Mouse (Mus musculus): ENCODE data around the gene Mfsd2a.
"Not testable (repeated sequence)": the region's sequence is repeated elsewhere in the genome, so short reads cannot be mapped to it uniquely, and the experiment has no call there.

Mfsd2a gene

GRCm38 (mm10) chr4:122961100-122961567, at the start of gene Mfsd2a:
Gene Mfsd2a (minus strand): TSS chr4:122961188.
- peak; percentile 67 to 70 for DNase-seq (ENCODE audit: low spot score in 2 of 2)

GRCm38 (mm10) chr4:123005054-123005966, 44.3 kb upstream of the Mfsd2a start:
- DNase-seq (ENCODE audit: low spot score in 2 of 2) = peak; percentile 87 to 91

- DNase-seq (ENCODE audit: low spot score in 2 of 2) = no peak
Measured at GRCm38 (mm10) chr4:123000617-123001342, 39.8 kb upstream of the Mfsd2a start.

GRCm38 (mm10) chr4:123000130-123000529, 39.1 kb upstream of the Mfsd2a start:
- DNase-seq (ENCODE audit: low spot score in 2 of 2) = no peak

- DNase-seq (ENCODE audit: low spot score in 2 of 2) = no peak
Measured at GRCm38 (mm10) chr4:122999263-122999691, 38.3 kb upstream of the Mfsd2a start.

GRCm38 (mm10) chr4:122998537-122999262, 37.7 kb upstream of the Mfsd2a start:
- no peak for DNase-seq (ENCODE audit: low spot score in 2 of 2)

GRCm38 (mm10) chr4:122996618-122997381, 35.8 kb upstream of the Mfsd2a start:
- DNase-seq (ENCODE audit: low spot score in 2 of 2) = peak in 1 of 2 experiments; percentile 27

GRCm38 (mm10) chr4:122996221-122996617, 35.2 kb upstream of the Mfsd2a start:
- peak in 1 of 2 experiments; percentile 35 for DNase-seq (ENCODE audit: low spot score in 2 of 2)

- DNase-seq (ENCODE audit: low spot score in 2 of 2) = peak; percentile 89 to 93
Measured at GRCm38 (mm10) chr4:122995404-122996220, 34.6 kb upstream of the Mfsd2a start, which contains the start of gene Mycl. Gene Mycl (plus strand): TSS chr4:122995652.

GRCm38 (mm10) chr4:122992276-122992675, 31.3 kb upstream of the Mfsd2a start:
- DNase-seq (ENCODE audit: low spot score in 2 of 2) = no peak

- no peak for DNase-seq (ENCODE audit: low spot score in 2 of 2)
Measured at GRCm38 (mm10) chr4:122991177-122991576, 30.2 kb upstream of the Mfsd2a start.

- DNase-seq (ENCODE audit: low spot score in 2 of 2) = not testable (repeated sequence)
Measured at GRCm38 (mm10) chr4:122988004-122988403, 27.0 kb upstream of the Mfsd2a start.

- DNase-seq (ENCODE audit: low spot score in 2 of 2) = no peak
Measured at GRCm38 (mm10) chr4:122987421-122987820, 26.4 kb upstream of the Mfsd2a start.

- DNase-seq (ENCODE audit: low spot score in 2 of 2) = peak; percentile 69 to 81
Measured at GRCm38 (mm10) chr4:122985110-122985509, 24.1 kb upstream of the Mfsd2a start.

GRCm38 (mm10) chr4:122983486-122984261, 22.7 kb upstream of the Mfsd2a start:
- DNase-seq (ENCODE audit: low spot score in 2 of 2) = no peak

- DNase-seq (ENCODE audit: low spot score in 2 of 2) = no peak
Measured at GRCm38 (mm10) chr4:122982537-122982936, 21.5 kb upstream of the Mfsd2a start.

- DNase-seq (ENCODE audit: low spot score in 2 of 2) = no peak
Measured at GRCm38 (mm10) chr4:122981930-122982329, 20.9 kb upstream of the Mfsd2a start.

GRCm38 (mm10) chr4:122981238-122981637, 20.2 kb upstream of the Mfsd2a start:
- DNase-seq (ENCODE audit: low spot score in 2 of 2) = no peak

- no peak for DNase-seq (ENCODE audit: low spot score in 2 of 2)
Measured at GRCm38 (mm10) chr4:122980684-122981083, 19.7 kb upstream of the Mfsd2a start.
